Mouse (Mus musculus) bone marrow macrophage, adult 2 months (primary cell): ENCODE data around the gene Ankrd61.

Source experiments
- CTCF ChIP-seq: IDR thresholded peaks from 2 replicates; pipeline ENCODE4 v1.5.1; 2012; ENCODE audit warnings: low read depth, mild to moderate bottlenecking, low read length, moderate library complexity
- POLR2A ChIP-seq: IDR thresholded peaks from 2 replicates; pipeline ENCODE4 v1.6.1; 2012; ENCODE audit warnings: mild to moderate bottlenecking, low read depth, low read length, borderline replicate concordance

- TF ChIP-seq POLR2A (no peak), CTCF (no peak)
Observed at GRCm38 (mm10) chr5:143908926-143909325, 11.4 kb upstream of the Ankrd61 start.
